ENCODE assay signal across 8 mouse cellular contexts in the genomic region with DNA sequence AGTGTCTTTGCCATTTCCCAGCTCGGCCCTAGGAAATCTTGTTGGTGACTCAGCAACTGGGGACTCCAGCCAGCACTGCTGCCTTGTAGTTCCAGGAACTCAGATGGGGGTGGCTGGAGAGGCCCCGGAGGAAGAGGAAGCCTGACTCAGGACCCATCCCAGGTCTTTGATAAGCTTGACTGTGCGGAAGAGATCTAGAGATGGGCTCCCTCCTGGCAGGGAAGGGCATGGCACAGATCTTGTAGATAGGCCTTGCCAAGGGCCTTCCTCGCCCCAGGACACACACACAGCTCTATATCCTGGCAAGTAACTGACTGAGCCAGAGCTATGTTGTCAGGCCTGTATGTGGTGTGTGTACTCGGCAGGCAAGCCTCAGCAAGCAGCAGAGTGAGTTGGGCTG. TPM values are rescaled to one million over a fixed set of nuclear protein-coding genes. Genes with fewer than 3 reads are reported as not detected.
DNase-seq lines count a peak whose midpoint lies in the region; ATAC-seq lines count a peak whose summit lies in the region.

No protein-coding gene starts in this region.

- no peak overlapping the region for H3K4me3 ChIP-seq in forebrain, embryonic 15.5 days
- H3K4me3 ChIP-seq in forebrain, embryonic 13.5 days = no peak overlapping the region
- H3K4me3 ChIP-seq in intestine, embryonic 16.5 days (ENCODE audit: low read length) = no peak overlapping the region

- 0 out of 2 replicates have a peak overlapping the region, but pooled peaks have one; percentile 31 for H3K27ac ChIP-seq in forebrain, embryonic 15.5 days (replicated peaks)
- H3K27ac ChIP-seq in forebrain, embryonic 13.5 days = no peak overlapping the region
- H3K27ac ChIP-seq in intestine, embryonic 16.5 days (ENCODE audit: low read length) = peak overlapping the region; percentile 40; the same call in 1 of the 2 replicates

- 79% methylated on average over 5 of the region's 5 CpGs for WGBS in forebrain, embryonic 15.5 days
- WGBS in forebrain, embryonic 13.5 days = 82% methylated on average over 5 of the region's 5 CpGs
- 52% methylated on average over 5 of the region's 5 CpGs for WGBS in intestine, embryonic 16.5 days

- no peaks in the 10 kb centered on the region for H3K36me3 ChIP-seq in forebrain, embryonic 15.5 days
- H3K36me3 ChIP-seq in forebrain, embryonic 13.5 days (ENCODE audit: poor library complexity, severe bottlenecking) = no peaks in the 10 kb centered on the region
- no peaks in the 10 kb centered on the region for H3K36me3 ChIP-seq in intestine, embryonic 16.5 days (ENCODE audit: control insufficient read depth, insufficient read depth, low read length)

- H3K4me2 ChIP-seq in forebrain, embryonic 15.5 days (replicated peaks) = no peak overlapping the region
- H3K4me2 ChIP-seq in forebrain, embryonic 13.5 days = no peak overlapping the region
- H3K4me2 ChIP-seq in intestine, embryonic 16.5 days (ENCODE audit: low read depth, low read length) = no peak overlapping the region

- no peak for ATAC-seq in forebrain, embryonic 15.5 days (replicated peaks)
- no peak for ATAC-seq in forebrain, embryonic 13.5 days
- peak; percentile 54 for ATAC-seq in intestine, embryonic 16.5 days

- peak; percentile 48 to 77 for DNase-seq in urinary bladder, adult 18-20 months (ENCODE audit: low spot score in 2 of 2)
- no peak for DNase-seq in urinary bladder, postnatal 10 days (ENCODE audit: low spot score)
- peak; percentile 60 for DNase-seq in yolk sac, embryonic 10.5 days (ENCODE audit: low spot score)
- no peak for DNase-seq in B cell, adult 2 months
- DNase-seq in thymus, postnatal 0 days (ENCODE audit: low spot score) = no peak

- no peaks in the 10 kb centered on the region for H3K27me3 ChIP-seq in forebrain, embryonic 15.5 days
- no peaks in the 10 kb centered on the region for H3K27me3 ChIP-seq in forebrain, embryonic 13.5 days
- no peaks in the 10 kb centered on the region for H3K27me3 ChIP-seq in intestine, embryonic 16.5 days (replicated peaks; ENCODE audit: control insufficient read depth, insufficient read depth, low read length)

- no peak overlapping the region for H3K9ac ChIP-seq in forebrain, embryonic 15.5 days (replicated peaks)
- no peak overlapping the region for H3K9ac ChIP-seq in forebrain, embryonic 13.5 days
- H3K9ac ChIP-seq in intestine, embryonic 16.5 days (ENCODE audit: low read depth, low read length) = no peak overlapping the region

- H3K9me3 ChIP-seq in forebrain, embryonic 15.5 days = no peaks in the 10 kb centered on the region
- no peaks in the 10 kb centered on the region for H3K9me3 ChIP-seq in forebrain, embryonic 13.5 days (replicated peaks)
- H3K9me3 ChIP-seq in intestine, embryonic 16.5 days (ENCODE audit: control insufficient read depth, low read length) = no peaks in the 10 kb centered on the region

- no peaks in the 10 kb centered on the region for H3K4me1 ChIP-seq in forebrain, embryonic 15.5 days
- H3K4me1 ChIP-seq in forebrain, embryonic 13.5 days = 0 out of 2 replicates have a peak, but pooled peaks cover 3% of the 10 kb centered on the region
- peaks cover 24% of the 10 kb centered on the region for H3K4me1 ChIP-seq in intestine, embryonic 16.5 days (ENCODE audit: control insufficient read depth, insufficient read depth, low read length)

RNA-seq across cellular contexts. Expression of gene Tgfa, which starts 24.5 kb away (rescaled TPM):
- polyA plus RNA-seq in forebrain, embryonic 15.5 days (2015; fragmentation: Nextera tagmentation; extraction: Ambion mirVana) = 11.5 and 12.6 TPM in 2 replicates
- polyA plus RNA-seq in forebrain, embryonic 13.5 days (2015; fragmentation: Nextera tagmentation; extraction: Ambion mirVana) = 3.5 and 4.6 TPM in 2 replicates
- polyA plus RNA-seq in intestine, embryonic 16.5 days (2015; fragmentation: Nextera tagmentation; extraction: Ambion mirVana) = 6.0 and 7.0 TPM in 2 replicates
- polyA plus RNA-seq in thymus, postnatal 0 days (2015; fragmentation: Nextera tagmentation; extraction: Ambion mirVana) = 0.32 and 0.40 TPM in 2 replicates

Comparison
In these comparisons a context has a peak if more than half of its experiments do, and no peak if none do; other contexts are left out.
1. DNase-seq: peak in urinary bladder, adult 18-20 months (2 of 2) and yolk sac, embryonic 10.5 days (single experiment); none in urinary bladder, postnatal 10 days (single experiment), B cell, adult 2 months (0 of 2) and thymus, postnatal 0 days (single experiment).